Mouse (Mus musculus): Measurements from ENCODE around the gene Slc22a14. TPM values are rescaled to one million over a fixed set of nuclear protein-coding genes. Genes with fewer than 3 reads are reported as not detected.

Slc22a14 gene
- polyA plus RNA-seq, 1 experiment: 379 TPM

DNA sequence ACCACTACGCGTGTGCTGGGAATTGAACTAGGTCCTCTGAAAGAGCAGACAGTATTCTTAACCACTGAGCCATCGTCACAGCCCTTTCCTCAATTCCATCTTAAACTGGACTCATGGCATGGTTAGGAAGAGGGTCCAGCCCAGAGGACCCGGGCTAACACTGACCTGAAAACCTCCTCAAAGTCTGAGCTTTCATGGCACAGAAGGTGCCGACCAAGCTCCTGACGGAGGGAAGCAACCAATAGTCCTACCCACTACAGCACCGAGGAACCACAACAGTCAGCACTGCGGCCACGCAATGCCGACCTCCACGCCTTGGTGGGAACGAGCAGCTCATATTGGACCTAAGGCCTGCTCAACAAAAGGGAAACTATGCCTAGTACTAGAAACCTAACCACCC, 109.2 kb downstream of the Slc22a14 start:
- H3K36me3 ChIP-seq (ENCODE audit: control insufficient read depth, insufficient read depth, low read length): no peaks in the 10 kb centered on the region; the same call in 1 of the 2 replicates
- TF ChIP-seq POLR2A (IDR thresholded peaks at IDR 0.05; ENCODE audit: control insufficient read depth, low read depth, low read length) (no peak), CTCF (IDR thresholded peaks at IDR 0.05; ENCODE audit: control insufficient read depth, insufficient read depth, insufficient replicate concordance, low read depth, low read length) (no peak)
- H3K27ac ChIP-seq (ENCODE audit: control insufficient read depth, insufficient read depth, low read depth, low read length): no peak overlapping the region
- H3K4me3 ChIP-seq (ENCODE audit: control insufficient read depth, low read depth, low read length): no peak overlapping the region
- no peaks in the 10 kb centered on the region for H3K4me1 ChIP-seq (ENCODE audit: control insufficient read depth, insufficient read depth, low read length)
- no peaks in the 10 kb centered on the region for H3K27me3 ChIP-seq (ENCODE audit: control insufficient read depth, insufficient read depth, low read length)

DNA sequence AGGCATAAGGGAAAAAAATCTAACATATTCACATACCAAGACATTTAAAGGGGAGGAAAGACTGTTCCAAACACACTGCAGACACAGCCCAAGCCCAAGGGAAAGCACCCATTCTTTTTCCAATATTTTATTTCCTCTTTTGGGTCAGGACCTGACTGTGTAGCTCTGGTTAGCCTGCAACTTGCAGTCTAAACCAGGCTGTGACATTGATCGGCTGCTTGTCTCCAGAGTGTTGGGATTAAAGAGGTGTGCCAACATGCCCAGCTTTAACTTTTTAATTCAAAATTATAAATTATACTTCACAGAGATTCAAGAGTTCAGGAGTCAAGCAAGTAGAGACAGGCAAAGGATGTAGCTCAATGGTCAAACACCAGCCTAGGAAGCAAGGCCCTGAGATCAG, 110.3 kb downstream of the Slc22a14 start:
- no peaks in the 10 kb centered on the region; the same call in 1 of the 2 replicates for H3K36me3 ChIP-seq (ENCODE audit: control insufficient read depth, insufficient read depth, low read length)
- no peak overlapping the region for H3K27ac ChIP-seq (ENCODE audit: control insufficient read depth, insufficient read depth, low read depth, low read length)
- no peaks in the 10 kb centered on the region for H3K4me1 ChIP-seq (ENCODE audit: control insufficient read depth, insufficient read depth, low read length)
- no peaks in the 10 kb centered on the region for H3K27me3 ChIP-seq (ENCODE audit: control insufficient read depth, insufficient read depth, low read length)
- TF ChIP-seq CTCF (IDR thresholded peaks at IDR 0.05; ENCODE audit: control insufficient read depth, insufficient read depth, insufficient replicate concordance, low read depth, low read length) (no peak), POLR2A (IDR thresholded peaks at IDR 0.05; ENCODE audit: control insufficient read depth, low read depth, low read length) (no peak)
- no peak overlapping the region for H3K4me3 ChIP-seq (ENCODE audit: control insufficient read depth, low read depth, low read length)

DNA sequence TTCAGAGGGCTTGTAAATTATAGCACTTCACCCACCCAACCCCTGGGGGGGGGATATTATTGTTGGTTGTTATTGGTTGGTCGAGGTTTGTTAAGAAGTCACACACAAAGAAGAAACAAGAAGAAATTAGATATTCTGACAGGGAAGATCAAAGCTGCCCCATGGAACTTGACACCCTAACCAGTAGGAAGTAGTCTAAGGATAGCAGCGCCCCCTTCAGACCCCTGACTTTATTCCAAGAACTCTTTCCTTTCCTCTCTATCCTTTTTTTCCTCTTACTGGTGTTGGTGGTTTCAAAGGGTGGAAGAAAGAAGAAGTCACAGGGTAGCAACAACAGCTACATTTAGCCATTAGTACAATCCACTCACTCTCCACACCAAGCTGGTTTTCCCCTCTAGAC, 111.2 kb downstream of the Slc22a14 start:
- no peak overlapping the region for H3K4me3 ChIP-seq (ENCODE audit: control insufficient read depth, low read depth, low read length)
- no peaks in the 10 kb centered on the region for H3K4me1 ChIP-seq (ENCODE audit: control insufficient read depth, insufficient read depth, low read length)
- no peaks in the 10 kb centered on the region for H3K27me3 ChIP-seq (ENCODE audit: control insufficient read depth, insufficient read depth, low read length)
- no peak overlapping the region for H3K27ac ChIP-seq (ENCODE audit: control insufficient read depth, insufficient read depth, low read depth, low read length)
- no peak for TF ChIP-seq POLR2A (IDR thresholded peaks at IDR 0.05; ENCODE audit: control insufficient read depth, low read depth, low read length)
- TF ChIP-seq CTCF (IDR thresholded peaks at IDR 0.05; ENCODE audit: control insufficient read depth, insufficient read depth, insufficient replicate concordance, low read depth, low read length): no peak
- peaks cover 1% of the 10 kb centered on the region; the same call in 1 of the 2 replicates for H3K36me3 ChIP-seq (ENCODE audit: control insufficient read depth, insufficient read depth, low read length)

DNA sequence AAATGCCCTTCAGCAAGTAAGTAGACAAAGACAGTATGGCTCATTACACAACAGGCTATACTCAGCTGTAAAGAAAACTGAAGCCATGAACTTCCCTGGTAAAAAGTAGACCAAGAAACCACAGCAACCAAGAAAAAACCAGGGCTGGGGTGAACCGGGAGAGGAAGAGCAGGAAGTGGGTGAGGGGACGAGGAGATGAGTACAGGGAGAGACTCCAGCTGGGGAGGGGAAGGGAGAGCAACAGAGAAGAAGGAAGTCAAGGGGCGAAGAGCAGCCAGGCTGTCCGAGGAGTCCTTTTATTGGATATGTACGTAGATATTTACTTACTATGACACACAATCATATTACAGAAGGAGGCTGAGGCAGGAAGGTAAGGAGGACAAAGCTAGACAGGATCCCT, 117.4 kb downstream of the Slc22a14 start:
- Histone ChIP-seq H3K27ac (ENCODE audit: control insufficient read depth, insufficient read depth, low read depth, low read length) (no peak overlapping the region), H3K36me3 (ENCODE audit: control insufficient read depth, insufficient read depth, low read length) (peaks cover 1% of the 10 kb centered on the region; the same call in 1 of the 2 replicates), H3K4me1 (ENCODE audit: control insufficient read depth, insufficient read depth, low read length) (no peaks in the 10 kb centered on the region), H3K27me3 (ENCODE audit: control insufficient read depth, insufficient read depth, low read length) (no peaks in the 10 kb centered on the region), H3K4me3 (ENCODE audit: control insufficient read depth, low read depth, low read length) (no peak overlapping the region)
- TF ChIP-seq CTCF (IDR thresholded peaks at IDR 0.05; ENCODE audit: control insufficient read depth, insufficient read depth, insufficient replicate concordance, low read depth, low read length): no peak

DNA sequence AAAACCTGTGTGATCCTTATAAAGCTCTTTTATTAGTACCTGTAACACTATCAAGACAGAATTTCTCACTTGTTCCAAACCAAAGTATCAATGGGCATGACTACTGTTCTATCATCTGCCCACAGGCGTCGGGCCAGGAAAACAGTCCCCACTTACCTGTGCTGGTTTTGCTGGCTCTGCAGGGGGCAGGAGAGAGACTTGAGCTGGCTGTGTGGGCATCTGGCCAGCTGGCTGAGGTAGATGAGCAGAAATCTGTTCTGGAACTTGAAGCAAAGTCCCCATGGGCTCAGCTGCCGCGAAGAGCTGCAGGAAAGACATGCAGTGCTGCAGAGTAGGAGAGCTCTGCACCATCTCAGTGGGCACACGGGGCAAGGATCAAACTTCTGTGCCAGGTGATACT, 118.5 kb downstream of the Slc22a14 start:
- no peaks in the 10 kb centered on the region for H3K4me1 ChIP-seq (ENCODE audit: control insufficient read depth, insufficient read depth, low read length)
- peaks cover 1% of the 10 kb centered on the region; the same call in 1 of the 2 replicates for H3K36me3 ChIP-seq (ENCODE audit: control insufficient read depth, insufficient read depth, low read length)
- TF ChIP-seq POLR2A (IDR thresholded peaks at IDR 0.05; ENCODE audit: control insufficient read depth, low read depth, low read length): no peak
- no peak for TF ChIP-seq CTCF (IDR thresholded peaks at IDR 0.05; ENCODE audit: control insufficient read depth, insufficient read depth, insufficient replicate concordance, low read depth, low read length)
- H3K4me3 ChIP-seq (ENCODE audit: control insufficient read depth, low read depth, low read length): no peak overlapping the region
- no peaks in the 10 kb centered on the region for H3K27me3 ChIP-seq (ENCODE audit: control insufficient read depth, insufficient read depth, low read length)
- H3K27ac ChIP-seq (ENCODE audit: control insufficient read depth, insufficient read depth, low read depth, low read length): no peak overlapping the region

DNA sequence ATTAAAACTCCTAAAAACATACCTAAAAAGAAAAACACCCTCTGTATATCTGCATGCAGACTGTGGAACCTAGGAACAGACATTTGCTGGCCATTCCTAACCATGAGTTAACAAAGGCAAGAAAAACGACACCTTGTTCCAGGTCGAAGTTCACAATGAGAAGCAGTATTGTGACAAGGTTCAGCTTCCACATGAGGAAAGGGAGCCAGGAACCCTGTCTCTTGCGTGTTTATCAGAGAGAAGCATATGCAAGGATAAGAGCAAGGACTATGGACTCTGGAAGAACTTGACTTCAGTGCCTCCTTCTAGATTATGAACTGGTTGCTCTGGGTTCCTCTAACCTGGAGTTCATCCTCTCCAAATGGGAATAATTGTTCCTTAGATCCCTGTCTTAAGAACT, 121.4 kb downstream of the Slc22a14 start:
- no peaks in the 10 kb centered on the region for H3K4me1 ChIP-seq (ENCODE audit: control insufficient read depth, insufficient read depth, low read length)
- H3K27ac ChIP-seq (ENCODE audit: control insufficient read depth, insufficient read depth, low read depth, low read length): no peak overlapping the region
- TF ChIP-seq POLR2A (IDR thresholded peaks at IDR 0.05; ENCODE audit: control insufficient read depth, low read depth, low read length): no peak
- TF ChIP-seq CTCF (IDR thresholded peaks at IDR 0.05; ENCODE audit: control insufficient read depth, insufficient read depth, insufficient replicate concordance, low read depth, low read length): no peak
- no peak overlapping the region for H3K4me3 ChIP-seq (ENCODE audit: control insufficient read depth, low read depth, low read length)
- peaks cover 2% of the 10 kb centered on the region; the same call in 1 of the 2 replicates for H3K36me3 ChIP-seq (ENCODE audit: control insufficient read depth, insufficient read depth, low read length)
- H3K27me3 ChIP-seq (ENCODE audit: control insufficient read depth, insufficient read depth, low read length): no peaks in the 10 kb centered on the region

DNA sequence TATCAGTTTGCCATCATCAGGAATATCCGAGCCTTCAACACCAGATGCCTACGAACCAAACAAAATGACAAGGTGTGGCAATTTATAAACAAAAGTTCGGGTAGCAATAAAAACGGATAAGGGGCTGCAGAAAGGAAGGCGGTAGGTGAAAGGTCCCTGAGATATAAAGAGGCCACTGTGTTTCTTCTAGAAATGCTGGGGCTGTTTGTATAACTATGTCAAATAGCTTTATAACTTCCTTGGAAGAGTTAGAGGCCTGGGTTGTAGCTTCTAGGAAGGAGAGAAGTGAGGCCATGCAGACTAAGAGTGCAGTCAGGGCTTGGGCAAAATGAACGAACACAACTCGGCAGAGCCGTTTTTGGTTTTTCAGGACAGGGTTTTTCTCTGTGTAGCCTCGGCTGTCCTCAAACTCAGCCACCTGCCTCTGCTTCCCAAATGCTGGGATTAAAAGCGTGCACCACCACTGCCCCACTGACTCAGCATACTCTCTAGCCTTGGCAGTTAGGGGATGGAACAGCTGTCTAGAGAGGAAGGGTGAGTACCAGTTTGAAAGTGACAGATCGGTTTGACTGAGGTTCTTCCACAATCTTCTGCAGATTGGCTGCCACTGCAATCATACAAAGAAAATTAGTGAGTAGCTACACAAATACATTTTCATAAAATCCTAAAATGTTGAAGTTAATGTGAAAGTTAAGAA, 124.0 kb downstream of the Slc22a14 start:
- peaks cover 2% of the 10 kb centered on the region; the same call in 1 of the 2 replicates for H3K36me3 ChIP-seq (ENCODE audit: control insufficient read depth, insufficient read depth, low read length)

More for the DNA sequence above, 124.0 kb downstream of the Slc22a14 start:
- H3K27ac ChIP-seq (ENCODE audit: control insufficient read depth, insufficient read depth, low read depth, low read length): no peak overlapping the region
- no peaks in the 10 kb centered on the region for H3K4me1 ChIP-seq (ENCODE audit: control insufficient read depth, insufficient read depth, low read length)
- TF ChIP-seq CTCF (IDR thresholded peaks at IDR 0.05; ENCODE audit: control insufficient read depth, insufficient read depth, insufficient replicate concordance, low read depth, low read length) (no peak), POLR2A (IDR thresholded peaks at IDR 0.05; ENCODE audit: control insufficient read depth, low read depth, low read length) (no peak)
- H3K27me3 ChIP-seq (ENCODE audit: control insufficient read depth, insufficient read depth, low read length): no peaks in the 10 kb centered on the region
- H3K4me3 ChIP-seq (ENCODE audit: control insufficient read depth, low read depth, low read length): no peak overlapping the region
